Mouse (Mus musculus): Measurements from ENCODE around the gene Smpdl3a. TPM values are rescaled to one million over a fixed set of nuclear protein-coding genes. Genes with fewer than 3 reads are reported as not detected.

The Smpdl3a gene
- total RNA-seq, 2 experiments from 2014 or later = 23.7 to 24.8 TPM

DNA sequence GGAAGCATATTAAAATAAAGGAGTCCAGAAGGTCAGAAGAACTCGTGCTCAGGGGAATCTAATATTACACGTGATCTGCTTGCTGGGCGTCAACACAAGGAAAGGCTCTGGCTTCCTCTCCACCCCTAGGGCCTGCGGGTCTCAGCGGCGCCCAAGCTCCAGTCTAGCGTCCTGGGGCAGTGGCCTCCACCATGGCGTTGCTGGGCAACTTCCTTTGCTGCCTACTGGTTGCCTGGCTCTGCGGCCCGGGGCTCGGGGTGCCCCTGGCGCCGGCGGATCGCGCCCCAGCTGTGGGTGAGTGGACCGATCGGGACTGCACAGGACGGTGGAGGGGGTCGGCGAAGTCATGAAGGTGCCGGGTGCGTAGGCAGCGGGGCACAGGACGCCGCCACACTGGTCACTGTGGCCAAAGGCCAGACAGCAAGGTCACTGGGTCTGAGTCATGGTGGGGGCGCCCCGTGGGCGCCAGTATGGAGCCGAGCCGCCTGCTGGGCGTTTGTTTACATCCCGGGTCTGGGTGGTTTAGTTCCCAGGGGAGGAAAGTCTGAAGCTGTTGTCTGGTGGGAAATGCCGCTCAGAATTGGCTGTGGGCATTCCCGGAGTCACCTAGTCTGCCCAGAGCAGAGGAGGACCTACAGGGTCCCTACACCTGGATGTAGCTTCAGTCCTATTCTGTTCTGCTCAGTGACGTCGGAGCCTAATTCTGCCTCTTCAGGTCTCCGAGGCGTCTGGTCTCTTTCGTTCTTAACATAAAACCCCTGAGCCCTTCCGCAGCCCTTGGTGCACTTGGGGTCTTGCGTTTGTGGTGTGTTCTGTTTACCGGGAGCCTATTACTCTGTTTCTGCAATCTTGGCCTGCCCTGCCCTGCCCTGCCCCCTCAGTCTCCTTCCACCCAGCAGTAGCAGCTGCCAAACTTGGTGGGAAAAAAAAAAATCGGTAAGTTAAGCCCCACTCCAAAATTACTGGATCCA lies 641 bp downstream of the Smpdl3a start:
- DNase-seq (ENCODE audit: low spot score in 2 of 2) = peak; percentile 7 to 22
- Histone ChIP-seq H3K27ac (peak overlapping the region; percentile 97), H3K4me3 (peak overlapping the region; percentile 87)
- peak; percentile 42 for TF ChIP-seq CTCF (conservative IDR thresholded peaks at IDR 0.05)

DNA sequence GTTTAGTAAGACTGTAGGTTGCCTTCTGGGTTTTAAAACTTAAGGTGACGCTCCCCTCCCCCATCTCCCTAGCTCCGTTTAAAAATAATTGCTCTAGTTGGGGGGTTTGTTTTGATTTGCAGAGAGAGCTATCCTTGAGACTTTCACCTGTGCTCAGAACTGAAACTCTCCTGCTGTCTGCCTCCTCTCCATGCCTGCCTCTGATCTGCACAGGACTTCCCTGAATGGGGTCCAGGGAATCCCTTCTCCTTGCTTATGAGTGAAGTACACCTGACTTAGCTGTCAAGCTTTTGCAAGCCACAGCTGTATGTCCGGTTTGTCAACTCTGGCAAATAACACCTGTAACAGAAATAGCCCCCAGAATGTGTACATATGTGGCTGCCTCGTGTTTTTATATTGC lies 1.4 kb downstream of the Smpdl3a start:
- TF ChIP-seq CTCF (conservative IDR thresholded peaks at IDR 0.05) = no peak
- no peak for DNase-seq (ENCODE audit: low spot score in 2 of 2)
- H3K27ac ChIP-seq = peak overlapping the region; percentile 97
- H3K4me3 ChIP-seq = peak overlapping the region; percentile 87

DNA sequence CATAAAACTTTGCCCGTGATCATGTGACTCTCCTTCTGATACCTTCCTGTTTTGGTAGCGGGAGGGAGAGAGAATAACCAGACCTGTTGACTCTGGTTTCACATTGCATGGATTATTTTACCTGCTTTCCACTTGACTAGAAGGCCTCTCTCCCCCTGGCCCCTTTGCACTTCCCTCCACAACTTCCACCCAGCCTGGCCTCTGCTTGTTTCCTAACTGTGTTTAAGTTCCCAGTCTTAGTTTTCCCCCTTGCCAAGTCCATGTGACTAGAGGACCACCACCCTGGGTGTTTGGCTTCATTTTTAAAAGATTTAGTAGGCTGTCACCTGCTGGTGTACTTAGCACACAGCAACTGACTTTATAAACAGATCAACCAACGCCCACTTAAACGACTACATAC lies 1.9 kb downstream of the Smpdl3a start:
- Histone ChIP-seq H3K4me3 (peak overlapping the region; percentile 87), H3K27ac (peak overlapping the region; percentile 97; the same call in 1 of the 2 replicates)
- peak; percentile 82 for TF ChIP-seq CTCF (conservative IDR thresholded peaks at IDR 0.05)
- no peak for DNase-seq (ENCODE audit: low spot score in 2 of 2)

DNA sequence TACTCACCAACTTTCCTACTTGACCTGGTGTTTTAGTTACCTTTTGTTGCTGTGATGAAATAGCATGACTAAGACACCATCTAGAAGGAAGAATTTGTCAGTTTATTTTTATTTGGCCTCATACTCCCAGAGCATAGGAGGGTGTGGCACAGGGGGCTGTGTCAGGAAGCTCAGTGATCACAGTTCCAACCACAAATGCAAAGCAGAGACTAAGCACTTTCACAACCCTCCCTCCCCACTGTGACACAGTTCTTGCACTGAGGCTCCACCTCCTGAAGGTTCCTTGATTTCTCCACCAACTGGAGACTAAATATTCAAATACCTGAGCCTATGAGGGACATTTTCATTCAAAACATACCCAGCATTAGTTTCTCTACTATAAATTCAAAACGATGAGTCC lies 5.4 kb downstream of the Smpdl3a start:
- no peak for DNase-seq (ENCODE audit: low spot score in 2 of 2)
- no peak overlapping the region for H3K27ac ChIP-seq
- TF ChIP-seq CTCF (conservative IDR thresholded peaks at IDR 0.05) = no peak
- no peak overlapping the region for H3K4me3 ChIP-seq

- no peak for DNase-seq (ENCODE audit: low spot score in 2 of 2)
- no peak overlapping the region for H3K27ac ChIP-seq
- no peak overlapping the region for H3K4me3 ChIP-seq
- TF ChIP-seq CTCF (conservative IDR thresholded peaks at IDR 0.05) = no peak
Measured at GRCm38 (mm10) chr10:57807754-57808153, 13.6 kb downstream of the Smpdl3a start.

GRCm38 (mm10) chr10:57812161-57812856 lies 18.2 kb downstream of the Smpdl3a start:
- Histone ChIP-seq H3K4me3 (no peak overlapping the region), H3K27ac (no peak overlapping the region)
- no peak for TF ChIP-seq CTCF (conservative IDR thresholded peaks at IDR 0.05)
- DNase-seq (ENCODE audit: low spot score in 2 of 2) = no peak

DNA sequence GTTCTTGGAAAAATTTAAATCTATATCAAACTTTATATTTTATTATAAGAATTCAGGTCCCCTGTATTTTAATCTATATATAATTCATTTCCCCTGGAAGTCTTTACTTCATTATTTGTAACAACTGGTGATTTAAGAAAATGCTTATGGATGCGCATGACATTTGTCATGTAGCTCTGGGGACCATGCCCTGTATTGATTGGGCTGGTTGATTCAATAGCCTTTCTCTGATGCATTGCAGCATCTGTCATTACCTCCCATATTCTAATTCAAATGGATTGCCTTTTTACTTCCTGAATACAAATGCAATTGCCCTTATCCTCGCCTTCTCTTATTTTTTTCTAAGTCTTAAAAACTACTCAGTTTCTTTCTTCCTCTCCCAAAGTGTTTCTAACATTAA lies 20.2 kb downstream of the Smpdl3a start:
- no peak for TF ChIP-seq CTCF (conservative IDR thresholded peaks at IDR 0.05)
- Histone ChIP-seq H3K4me3 (no peak overlapping the region), H3K27ac (no peak overlapping the region)
- no peak for DNase-seq (ENCODE audit: low spot score in 2 of 2)

DNA sequence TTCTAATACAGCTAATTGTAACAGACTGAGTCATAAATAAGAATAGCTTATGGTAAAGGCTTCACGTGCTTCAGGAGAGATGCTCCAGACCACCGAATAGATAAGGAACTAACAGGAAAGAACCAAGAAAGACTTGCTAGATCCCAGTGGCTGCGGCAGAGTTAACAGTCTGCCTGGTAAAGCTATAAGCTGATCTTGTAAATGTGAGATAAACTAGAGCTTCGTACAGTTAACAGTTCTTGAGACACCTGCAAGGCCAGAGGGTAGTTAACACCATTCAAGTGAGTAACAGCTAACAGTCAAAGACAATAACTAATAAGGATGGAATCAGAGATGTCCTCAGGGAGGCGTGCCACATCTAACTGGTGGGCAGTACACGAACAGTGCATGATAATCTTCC lies 21.7 kb downstream of the Smpdl3a start:
- Histone ChIP-seq H3K4me3 (no peak overlapping the region), H3K27ac (no peak overlapping the region)
- TF ChIP-seq CTCF (conservative IDR thresholded peaks at IDR 0.05) = no peak
- DNase-seq (ENCODE audit: low spot score in 2 of 2) = no peak

GRCm38 (mm10) chr10:57819209-57819608 lies 25.1 kb downstream of the Smpdl3a start:
- Histone ChIP-seq H3K4me3 (no peak overlapping the region), H3K27ac (no peak overlapping the region)
- no peak for TF ChIP-seq CTCF (conservative IDR thresholded peaks at IDR 0.05)
- no peak for DNase-seq (ENCODE audit: low spot score in 2 of 2)

- Histone ChIP-seq H3K27ac (peak overlapping the region; percentile 90), H3K4me3 (no peak overlapping the region)
- no peak for TF ChIP-seq CTCF (conservative IDR thresholded peaks at IDR 0.05)
- DNase-seq (ENCODE audit: low spot score in 2 of 2) = peak; percentile 64 to 83
Measured at GRCm38 (mm10) chr10:57822473-57822872, 28.3 kb downstream of the Smpdl3a start.

GRCm38 (mm10) chr10:57828649-57829048 lies 34.5 kb downstream of the Smpdl3a start:
- peak in 1 of 2 experiments; percentile 12 for DNase-seq (ENCODE audit: low spot score in 2 of 2)
- Histone ChIP-seq H3K27ac (peak overlapping the region; percentile 6; the same call in 1 of the 2 replicates), H3K4me3 (no peak overlapping the region)
- no peak for TF ChIP-seq CTCF (conservative IDR thresholded peaks at IDR 0.05)

DNA sequence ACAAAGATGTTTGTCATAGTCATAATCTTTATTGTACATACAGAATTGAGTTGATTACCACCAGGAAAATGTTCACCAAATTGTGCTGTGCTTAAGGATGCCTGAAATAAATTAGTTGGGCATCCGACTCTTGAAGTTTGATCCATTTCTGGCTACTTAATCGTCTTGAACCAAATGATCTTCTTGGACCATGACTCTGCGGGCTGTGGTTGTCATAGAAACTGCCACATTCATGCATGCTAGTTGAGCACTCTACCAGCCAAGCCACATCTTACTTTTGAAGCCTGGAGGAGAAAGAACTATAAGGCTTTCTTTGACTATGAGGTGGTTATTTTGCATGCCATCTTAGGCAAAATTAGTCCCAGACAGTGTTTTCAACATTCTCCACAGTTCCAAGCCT lies 35.5 kb downstream of the Smpdl3a start:
- Histone ChIP-seq H3K27ac (peak overlapping the region; percentile 6; the same call in 1 of the 2 replicates), H3K4me3 (no peak overlapping the region)
- no peak for DNase-seq (ENCODE audit: low spot score in 2 of 2)
- no peak for TF ChIP-seq CTCF (conservative IDR thresholded peaks at IDR 0.05)

DNA sequence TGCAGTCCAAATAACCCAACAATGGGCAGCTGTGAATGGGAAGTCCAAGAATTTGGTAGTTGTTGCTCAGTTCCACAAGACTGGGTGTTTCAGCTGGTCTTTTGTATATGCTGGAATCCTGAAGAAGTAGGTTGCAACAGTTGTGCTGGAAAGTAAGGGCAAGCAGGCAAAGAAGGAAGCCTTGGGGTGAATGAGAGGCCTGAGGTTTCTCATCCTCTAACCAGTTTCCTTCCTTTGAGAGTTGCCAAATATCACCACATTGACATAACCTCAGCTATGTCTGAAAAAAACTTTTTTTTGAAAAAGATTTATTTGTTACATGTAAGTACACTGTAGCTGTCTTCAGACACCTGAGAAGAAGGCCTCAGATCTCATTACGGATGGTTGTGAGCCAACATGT lies 41.0 kb downstream of the Smpdl3a start:
- no peak overlapping the region for H3K4me3 ChIP-seq
- no peak for DNase-seq (ENCODE audit: low spot score in 2 of 2)
- TF ChIP-seq CTCF (conservative IDR thresholded peaks at IDR 0.05) = no peak
- no peak overlapping the region for H3K27ac ChIP-seq

All from layer of hippocampus, adult 2 months (tissue).